Mouse (Mus musculus): ENCODE data around the gene Samd14. TPM values are rescaled to one million over a fixed set of nuclear protein-coding genes. Genes with fewer than 3 reads are reported as not detected.
"Not testable (repeated sequence)": the region's sequence is repeated elsewhere in the genome, so short reads cannot be mapped to it uniquely, and the experiment has no call there.

Samd14 gene
- total RNA-seq (2015; ENCODE audit: low replicate concordance), result 22.1 and 25.9 TPM in 2 replicates
- 32.0 and 47.1 TPM in 2 replicates for total RNA-seq (2017; ENCODE audit: low replicate concordance)

DNA sequence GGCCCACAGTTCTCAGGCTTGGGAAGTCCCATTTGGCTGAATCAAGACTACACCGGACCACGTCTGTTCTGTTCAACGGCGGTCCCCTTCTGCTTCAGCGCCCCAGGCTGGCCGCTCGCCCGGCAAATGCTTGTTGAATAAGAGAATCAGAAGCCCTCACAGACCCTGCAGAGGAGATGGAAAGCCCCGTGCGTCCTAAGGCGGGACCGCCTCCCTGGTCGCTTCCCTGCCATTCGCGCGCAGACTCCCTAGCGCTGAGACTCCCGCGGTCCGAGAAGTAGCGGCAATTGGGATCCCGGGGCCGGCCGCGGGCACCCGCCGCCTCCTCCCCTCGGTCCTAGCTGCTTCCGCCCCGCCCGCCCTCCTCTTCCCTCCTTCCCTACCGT lies at the start of gene Samd14:
Samd14 (plus strand) TSS at position 251 of the 386 bp plus-strand sequence.
- 0 out of 2 replicates have a peak, but pooled peaks have one; percentile 28 for ATAC-seq (replicated peaks; ENCODE audit: low FRiP score, poor library complexity, severe bottlenecking)

DNA sequence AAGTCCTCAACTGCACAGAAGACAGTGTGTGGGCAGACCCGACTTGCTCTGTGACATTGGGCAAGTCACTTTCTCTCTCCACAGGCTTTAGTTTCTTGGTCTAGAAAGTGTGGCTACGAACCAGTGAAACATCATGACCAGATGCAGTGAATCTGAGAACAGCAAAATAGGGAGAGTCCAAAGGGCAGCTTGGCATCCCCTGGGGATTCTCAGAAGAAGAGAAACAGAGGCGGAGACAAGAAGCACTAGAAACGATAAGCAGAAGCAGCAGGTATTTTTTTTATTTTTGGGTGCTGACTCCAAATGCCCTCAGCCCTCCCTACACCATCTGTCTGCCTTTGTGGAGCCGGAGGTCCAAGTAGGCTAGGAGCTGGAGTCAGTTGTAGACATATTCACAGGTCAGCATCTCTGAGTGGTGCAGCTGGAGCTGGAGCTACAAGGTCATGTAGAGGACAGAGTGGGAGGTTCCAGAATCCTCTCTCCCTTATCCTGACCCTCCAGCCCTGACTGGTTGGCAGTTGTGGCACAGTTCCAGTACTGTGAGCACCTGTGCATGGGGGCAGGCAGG lies 47.1 kb upstream of the Samd14 start:
- ATAC-seq (replicated peaks; ENCODE audit: low FRiP score, poor library complexity, severe bottlenecking), result no peak

DNA sequence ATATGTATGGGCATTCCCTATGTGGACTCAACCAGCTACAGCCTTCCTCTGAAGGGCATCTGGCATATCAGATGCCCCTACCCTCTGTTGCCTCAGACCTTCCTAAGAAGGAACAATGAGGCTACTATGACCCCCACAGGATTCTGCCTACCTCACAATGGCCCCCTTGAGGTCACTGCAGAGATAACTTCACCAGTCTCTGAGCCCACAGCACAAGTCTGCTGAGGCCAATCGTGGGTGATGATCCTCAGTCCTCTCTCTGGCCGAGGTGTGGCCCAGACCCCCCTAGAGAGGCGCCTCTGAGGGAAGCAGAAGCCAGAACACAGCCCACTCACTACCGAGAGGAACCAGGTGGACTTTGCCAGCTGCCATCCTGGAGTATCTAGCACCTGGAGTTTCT lies 42.3 kb upstream of the Samd14 start, which contains the start of gene Hils1:
Hils1 (plus strand) TSS at position 175 of the 400 bp plus-strand sequence.
- no peak for ATAC-seq (replicated peaks; ENCODE audit: low FRiP score, poor library complexity, severe bottlenecking)

DNA sequence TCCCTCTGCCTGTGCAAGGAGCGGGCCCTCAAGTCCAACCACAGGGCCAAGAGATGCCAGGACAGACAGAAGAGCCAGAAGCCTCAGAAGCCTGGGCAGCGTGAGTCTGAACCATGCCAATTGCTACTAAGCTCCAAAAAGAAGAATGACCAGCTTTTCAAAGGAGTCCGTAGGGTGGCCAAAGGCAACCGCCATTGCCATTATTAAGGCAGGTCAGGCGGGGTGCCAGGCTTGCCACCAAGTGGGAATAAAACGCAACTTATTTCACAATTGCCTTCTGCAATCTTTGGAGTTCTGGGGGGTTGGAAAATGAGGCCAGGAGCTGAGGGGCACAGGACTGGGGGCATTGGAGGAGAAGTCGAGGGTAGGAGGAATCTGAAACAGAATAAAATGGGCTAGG lies 41.5 kb upstream of the Samd14 start:
- no peak for ATAC-seq (replicated peaks; ENCODE audit: low FRiP score, poor library complexity, severe bottlenecking)

DNA sequence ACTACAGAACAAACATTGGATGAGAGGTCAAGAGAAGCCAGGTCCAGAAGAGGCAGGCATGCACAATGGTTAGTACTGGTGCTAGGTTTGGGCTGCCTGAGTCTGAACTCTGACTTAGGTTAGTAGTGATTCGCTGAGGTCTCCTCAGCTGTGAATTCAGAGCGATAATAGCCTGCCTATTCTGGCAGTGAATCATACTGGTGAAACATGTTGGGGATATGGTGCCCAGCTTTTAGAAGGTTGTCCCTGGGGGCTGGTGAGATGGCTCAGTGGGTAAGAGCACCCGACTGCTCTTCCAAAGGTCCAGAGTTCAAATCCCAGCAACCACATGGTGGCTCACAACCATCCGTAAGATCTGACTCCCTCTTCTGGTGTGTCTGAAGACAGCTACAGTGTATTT lies 40.0 kb upstream of the Samd14 start:
- not testable (repeated sequence) for ATAC-seq (replicated peaks; ENCODE audit: low FRiP score, poor library complexity, severe bottlenecking)

DNA sequence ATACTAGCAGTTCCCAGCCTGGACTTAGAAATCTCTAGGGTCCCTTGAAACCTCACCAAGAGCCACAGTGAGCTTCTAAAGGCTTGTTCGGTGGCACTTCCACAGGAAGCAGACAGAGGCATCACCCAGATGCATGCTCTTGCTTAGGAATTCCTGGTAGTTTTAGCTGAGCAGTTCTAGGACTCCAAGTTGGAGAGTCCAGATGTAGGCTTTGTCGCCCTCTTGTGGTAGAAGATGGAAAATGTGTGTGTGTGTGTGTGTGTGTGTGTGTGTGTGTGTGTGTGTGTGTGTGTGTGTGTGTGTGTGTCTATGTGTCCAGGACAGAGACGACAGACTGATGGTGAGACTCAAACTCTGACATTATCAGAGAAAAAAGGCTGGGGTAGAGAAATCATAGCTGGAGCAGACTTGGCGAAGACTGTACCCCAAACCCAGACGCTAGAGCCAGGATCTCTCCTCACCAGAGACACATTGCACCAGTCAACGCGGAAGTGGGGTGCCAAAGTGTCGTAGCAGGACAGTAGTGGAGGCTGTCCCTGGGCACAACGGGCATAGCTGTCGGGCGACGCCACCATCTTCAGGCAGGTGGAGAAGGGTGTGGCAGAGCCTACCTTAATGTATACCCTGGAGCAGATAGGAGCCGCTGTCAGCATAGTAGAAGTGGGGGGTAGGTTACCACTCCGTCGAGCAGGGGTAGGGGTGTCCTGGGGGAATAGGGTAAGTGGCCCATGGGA lies 39.3 kb upstream of the Samd14 start:
- ATAC-seq (replicated peaks; ENCODE audit: low FRiP score, poor library complexity, severe bottlenecking), result 0 out of 2 replicates have a peak, but pooled peaks have one; percentile 48

DNA sequence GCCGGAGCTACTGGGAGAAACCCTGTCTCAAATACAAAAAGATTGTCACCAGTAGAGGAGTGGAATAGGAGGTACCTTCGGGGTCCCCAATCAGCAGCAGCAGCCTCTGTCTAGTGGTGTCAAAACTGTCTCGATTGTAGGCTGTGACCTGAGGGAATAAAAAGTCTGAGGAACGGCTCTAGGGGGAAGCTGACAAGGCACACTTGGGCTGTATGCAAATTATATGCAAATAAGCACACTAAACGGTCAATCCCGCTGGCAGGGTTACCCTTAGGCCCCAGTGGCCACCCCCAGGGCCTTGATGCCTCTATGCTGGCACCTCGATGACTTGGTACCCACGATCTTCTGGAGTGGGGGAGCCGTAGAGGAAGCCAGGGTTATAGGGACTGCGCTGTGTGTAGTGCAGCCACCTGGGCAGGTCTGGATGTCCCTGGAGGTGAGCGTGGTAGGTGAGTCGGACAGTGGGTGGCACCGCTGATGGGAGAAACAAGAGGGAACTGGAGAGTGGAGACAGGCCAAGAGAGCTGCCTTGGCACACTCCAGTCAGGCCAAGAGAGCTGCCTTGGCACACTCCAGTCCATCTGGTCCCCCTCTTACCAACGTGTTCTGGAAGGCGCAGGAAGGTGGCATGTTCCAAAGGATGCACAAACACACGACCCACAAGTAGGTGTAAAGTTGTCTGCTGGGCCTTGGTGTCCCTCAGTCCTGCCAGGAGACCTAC lies 37.6 kb upstream of the Samd14 start:
- ATAC-seq (replicated peaks; ENCODE audit: low FRiP score, poor library complexity, severe bottlenecking), result no peak

DNA sequence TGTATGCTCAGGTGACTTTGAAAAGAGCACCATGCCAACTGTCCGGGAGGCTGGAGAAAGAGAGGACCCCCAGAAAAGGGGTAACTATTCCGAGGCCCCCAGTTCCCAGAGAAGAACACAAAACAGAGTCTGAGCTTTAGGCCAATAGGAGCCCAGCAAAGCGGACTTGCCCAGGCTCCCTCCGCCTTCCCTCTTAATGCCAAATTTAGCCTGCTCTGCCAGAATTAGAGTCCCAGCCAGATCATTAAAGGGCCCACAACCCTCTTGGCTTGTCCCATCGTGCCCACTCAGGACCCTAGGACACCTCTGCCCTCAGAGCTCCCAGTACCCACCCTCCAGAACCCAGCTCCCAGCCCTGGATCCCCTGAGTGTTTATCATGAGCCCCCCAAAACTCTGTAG lies 36.8 kb upstream of the Samd14 start:
- no peak for ATAC-seq (replicated peaks; ENCODE audit: low FRiP score, poor library complexity, severe bottlenecking)

DNA sequence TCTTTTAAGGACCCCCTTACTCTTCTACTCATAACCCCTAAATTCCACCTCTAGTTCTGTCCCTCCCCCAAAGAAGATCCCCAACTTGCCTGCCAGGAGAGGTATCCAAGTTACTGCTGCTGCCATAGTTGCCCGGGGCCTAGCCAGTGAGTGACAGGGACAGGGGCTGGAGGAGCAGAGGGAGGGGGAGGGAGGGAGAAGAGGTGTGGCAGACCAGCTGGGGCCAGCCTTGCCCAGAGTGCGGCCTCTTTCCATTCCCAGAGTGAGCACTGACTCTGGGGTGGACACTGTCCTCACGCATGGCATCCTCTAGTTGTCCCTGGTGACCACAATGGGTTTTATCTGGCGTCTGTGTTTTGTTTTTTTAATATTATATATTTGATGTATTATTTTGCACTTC lies 36.4 kb upstream of the Samd14 start:
- ATAC-seq (replicated peaks; ENCODE audit: low FRiP score, poor library complexity, severe bottlenecking), result no peak

DNA sequence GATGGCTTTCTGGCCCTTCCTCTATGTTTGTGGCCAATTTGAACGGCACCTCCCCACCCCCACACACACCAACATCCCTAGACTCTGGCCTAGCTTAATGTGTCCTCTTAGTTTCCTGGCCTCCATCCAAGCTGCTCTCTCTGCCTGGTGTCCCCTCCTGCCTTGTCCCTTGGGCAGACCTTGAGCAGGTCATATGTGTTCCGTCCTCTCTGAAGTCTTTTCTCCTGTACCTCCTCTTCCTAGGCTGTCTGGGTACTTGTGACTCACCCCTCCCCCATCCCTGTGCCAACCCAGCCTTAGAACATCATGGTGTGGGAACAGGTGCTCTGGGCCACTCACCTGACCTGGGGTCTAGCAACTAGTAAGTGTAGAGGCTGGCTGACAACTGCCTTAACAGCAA lies 34.7 kb upstream of the Samd14 start:
- ATAC-seq (replicated peaks; ENCODE audit: low FRiP score, poor library complexity, severe bottlenecking), result no peak

DNA sequence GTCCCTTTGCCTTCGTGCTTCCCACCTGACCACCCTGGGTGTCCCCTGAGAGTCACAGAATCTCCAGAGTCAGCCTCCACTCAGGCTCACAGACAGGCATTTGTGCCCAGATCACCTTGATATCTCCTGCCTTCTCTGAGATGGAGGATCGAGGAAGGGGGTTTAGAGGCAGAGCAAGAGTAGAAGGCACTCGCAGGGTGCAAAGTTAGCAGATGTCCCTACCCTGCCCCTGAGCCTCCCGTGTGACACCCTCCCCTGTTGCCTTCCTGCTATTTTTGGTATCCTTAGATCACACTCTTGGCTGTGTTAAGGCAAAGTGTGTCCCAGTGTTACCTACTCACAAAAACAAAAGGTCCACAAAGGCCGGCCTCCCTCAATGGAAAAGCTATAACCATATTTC lies 33.5 kb upstream of the Samd14 start, which contains the start of gene Sgca:
Sgca (minus strand) TSS at position 129 of the 400 bp plus-strand sequence.
- no peak for ATAC-seq (replicated peaks; ENCODE audit: low FRiP score, poor library complexity, severe bottlenecking)

DNA sequence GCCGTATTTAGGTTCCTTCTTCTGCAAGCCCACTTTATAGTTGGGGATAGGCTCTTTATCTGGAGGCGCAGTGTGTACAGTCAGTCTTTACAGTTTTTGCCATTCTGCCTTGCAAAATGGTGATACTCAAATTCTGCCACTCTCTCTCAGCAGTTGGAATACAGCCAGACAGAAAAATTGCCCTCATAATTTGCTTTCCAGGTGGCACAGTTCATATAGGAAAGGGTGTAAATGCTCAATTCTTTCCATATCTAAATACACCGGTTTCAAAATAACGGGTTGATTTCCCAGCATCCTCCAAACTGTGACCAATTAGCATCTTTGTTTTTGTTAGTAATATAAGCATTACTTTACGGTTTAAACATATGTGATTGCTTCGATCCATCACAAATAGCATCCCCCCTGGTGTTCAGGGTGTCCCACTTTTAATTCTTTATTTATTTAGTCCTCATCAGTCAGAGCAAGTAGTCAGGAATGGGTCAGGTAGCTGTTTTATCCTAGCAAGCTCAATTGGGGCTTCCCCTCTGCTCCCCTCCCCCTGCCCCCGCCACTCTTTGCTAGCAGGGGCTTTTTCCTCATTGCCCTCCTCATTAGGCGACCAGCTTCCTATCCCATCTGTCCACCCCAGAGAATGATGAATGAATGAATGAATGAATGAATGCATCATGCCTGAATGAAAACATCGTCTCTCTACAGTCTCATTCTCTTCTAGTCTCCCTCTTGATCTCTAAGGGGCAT lies 31.3 kb upstream of the Samd14 start:
- ATAC-seq (replicated peaks; ENCODE audit: low FRiP score, poor library complexity, severe bottlenecking), result no peak

DNA sequence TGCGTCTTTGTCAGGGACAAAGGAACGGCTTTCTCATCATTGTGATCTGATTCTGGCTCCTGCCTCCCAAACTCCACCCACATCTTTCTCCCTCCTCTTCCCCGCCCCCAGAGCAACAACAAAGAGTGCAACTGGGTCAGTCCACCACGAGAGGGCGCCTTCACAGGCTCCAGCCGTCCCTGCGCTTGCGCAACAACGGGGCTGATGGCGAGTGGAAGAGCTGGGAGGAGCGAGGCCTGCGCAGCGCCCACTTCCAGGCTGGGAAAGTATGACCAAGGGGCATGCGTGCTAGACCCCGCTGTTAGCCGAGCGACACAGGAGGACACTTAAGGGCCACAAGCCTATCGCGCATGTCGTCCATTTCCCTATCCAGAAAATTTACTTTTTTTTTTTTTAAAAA lies 30.7 kb upstream of the Samd14 start:
- ATAC-seq (replicated peaks; ENCODE audit: low FRiP score, poor library complexity, severe bottlenecking), result peak; percentile 97

DNA sequence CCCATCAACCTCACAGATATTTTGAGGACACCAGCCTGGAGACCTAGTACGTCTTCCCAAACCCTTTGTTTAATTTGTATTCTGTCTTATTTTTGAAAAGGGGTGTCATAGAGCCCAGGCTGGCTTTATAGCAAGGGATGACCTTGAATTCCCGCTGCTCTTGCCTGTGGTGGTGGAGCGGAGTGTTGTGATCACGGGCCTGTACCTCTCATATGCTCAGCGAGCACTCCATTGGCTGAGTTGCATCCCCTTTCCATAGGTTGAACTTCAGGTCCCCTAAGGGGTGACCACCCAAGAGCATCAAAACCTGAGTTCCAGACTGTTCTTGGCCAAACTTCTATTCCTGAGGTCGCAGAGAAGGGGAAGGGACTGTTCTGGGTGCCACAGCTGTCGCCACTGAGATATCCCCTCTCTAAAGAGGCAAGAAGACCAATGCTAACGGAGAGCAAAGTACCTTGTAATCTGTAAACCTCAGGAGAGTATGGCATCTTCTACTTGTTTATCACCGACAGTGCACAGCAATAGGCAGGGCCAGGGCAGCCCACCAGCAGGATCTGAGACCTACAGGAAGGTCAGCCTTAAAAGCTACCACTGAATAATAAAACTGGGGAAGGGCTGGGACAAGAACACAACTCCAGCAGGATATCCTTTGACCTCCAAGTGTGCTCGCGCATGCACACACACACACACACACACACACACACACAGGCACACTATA lies 30.1 kb upstream of the Samd14 start:
- ATAC-seq (replicated peaks; ENCODE audit: low FRiP score, poor library complexity, severe bottlenecking), result peak; percentile 29; the same call in 1 of the 2 replicates

DNA sequence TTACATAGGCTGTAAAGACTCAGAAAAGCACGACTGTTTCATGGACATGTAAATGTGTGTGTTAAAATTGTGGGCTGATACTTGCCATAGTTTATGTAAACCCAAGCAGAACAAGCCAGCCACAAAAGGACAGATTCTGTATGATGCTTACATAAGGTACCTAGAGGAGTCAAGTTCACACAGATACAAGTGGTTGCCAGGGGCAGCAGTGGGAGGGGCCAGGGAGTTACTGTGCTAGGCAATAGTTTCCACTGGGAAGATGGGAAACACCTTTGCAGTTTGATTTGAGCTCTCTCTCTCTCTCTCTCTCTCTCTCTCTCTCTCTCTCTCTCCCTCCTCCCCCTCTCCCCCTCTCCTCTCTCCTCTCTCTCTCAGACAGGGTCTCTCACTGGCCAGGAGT lies 24.5 kb upstream of the Samd14 start:
- ATAC-seq (replicated peaks; ENCODE audit: low FRiP score, poor library complexity, severe bottlenecking), result 0 out of 2 replicates have a peak, but pooled peaks have one; percentile 35

DNA sequence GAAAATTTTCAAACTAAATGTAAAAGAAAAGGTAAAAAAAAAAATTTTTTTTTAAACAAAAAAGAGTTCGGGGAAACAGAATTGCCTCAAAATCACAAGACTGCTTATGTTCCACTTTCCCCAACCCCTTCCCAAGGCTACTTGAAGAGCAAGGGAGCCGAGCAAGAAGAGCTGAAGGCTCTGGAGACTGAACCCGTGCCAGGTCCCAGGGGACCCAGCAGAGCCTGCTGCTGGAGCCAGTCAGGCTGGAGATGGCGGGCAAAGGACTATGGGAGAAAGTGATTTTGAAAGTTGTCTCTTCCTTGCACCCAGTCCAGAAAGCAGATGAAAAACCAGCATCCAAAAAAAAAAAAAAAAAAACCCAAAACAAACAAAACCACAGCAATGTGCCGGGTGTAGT lies 23.9 kb upstream of the Samd14 start:
- ATAC-seq (replicated peaks; ENCODE audit: low FRiP score, poor library complexity, severe bottlenecking), result no peak

DNA sequence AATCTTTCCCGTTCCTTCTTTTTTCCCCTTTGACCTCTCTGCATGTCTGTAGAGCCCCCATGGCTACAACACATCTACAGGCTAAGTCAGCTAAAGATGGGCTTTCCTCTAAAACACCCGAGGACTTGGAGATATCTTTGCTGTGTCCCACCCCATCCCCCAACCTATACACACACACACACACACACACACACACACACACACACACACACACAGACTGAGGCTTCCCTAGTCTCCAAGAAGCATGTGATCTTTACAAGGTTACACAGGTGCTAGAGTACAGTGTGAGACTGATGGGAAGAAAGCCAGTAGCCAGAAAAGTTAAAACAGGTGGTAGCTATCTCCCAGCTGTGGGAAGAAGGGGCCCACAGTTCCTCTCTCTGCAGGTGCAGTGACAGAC lies 23.2 kb upstream of the Samd14 start:
- no peak for ATAC-seq (replicated peaks; ENCODE audit: low FRiP score, poor library complexity, severe bottlenecking)

DNA sequence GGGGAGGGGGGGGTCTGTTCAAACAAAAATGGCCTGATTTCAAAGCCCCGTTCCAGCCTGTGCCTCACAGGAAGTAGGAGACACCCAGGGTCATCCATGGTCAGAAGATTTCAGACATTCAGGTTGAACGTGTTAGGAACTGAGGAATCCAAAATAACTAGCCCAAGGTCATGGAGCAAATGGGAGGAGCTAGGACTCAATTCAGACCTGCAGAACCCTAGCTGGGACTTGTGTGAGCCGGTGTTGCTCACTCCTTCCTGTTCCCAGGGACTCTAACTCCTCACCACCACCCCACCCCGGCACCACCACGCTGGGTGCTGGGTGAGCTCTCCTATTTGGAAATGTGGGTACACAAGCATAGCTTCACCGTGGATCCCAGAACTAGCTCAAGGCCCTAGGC lies 22.3 kb upstream of the Samd14 start:
- no peak for ATAC-seq (replicated peaks; ENCODE audit: low FRiP score, poor library complexity, severe bottlenecking)

DNA sequence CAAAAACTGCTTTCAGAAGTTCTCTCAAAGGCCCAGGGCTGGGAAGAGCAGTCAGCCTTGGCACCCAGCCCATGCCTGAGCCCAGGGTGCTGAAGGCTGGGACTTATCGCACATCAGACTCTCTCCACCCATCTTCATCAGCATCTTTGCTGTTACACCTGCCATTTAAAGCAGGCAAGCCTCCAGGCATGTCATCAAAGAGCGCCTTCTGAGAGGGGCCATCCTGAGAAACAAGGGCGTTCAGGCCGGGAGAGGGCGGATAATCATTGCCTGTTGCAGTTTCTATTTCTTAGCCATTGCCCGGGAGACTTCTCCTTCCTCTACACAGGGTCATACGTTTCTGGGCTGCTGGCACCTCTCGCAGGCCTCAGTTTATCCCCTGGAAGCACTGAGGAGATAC lies 21.8 kb upstream of the Samd14 start:
- 0 out of 2 replicates have a peak, but pooled peaks have one; percentile 25 for ATAC-seq (replicated peaks; ENCODE audit: low FRiP score, poor library complexity, severe bottlenecking)
